Mouse (Mus musculus) stomach, embryonic 14.5 days (tissue): Measurements from ENCODE around the gene Alkbh6. TPM values are rescaled to one million over a fixed set of nuclear protein-coding genes. Genes with fewer than 3 reads are reported as not detected.
A peak's percentile ranks its signal among the peaks of the same experiment; 100 is the strongest.

Experiments used
- ATAC-seq: fragments of 200-750 bp; cut with Nextera tagmentation; 2 replicates; pipeline ENCODE4 v1.8.0; 2017; ENCODE audit warnings: low read depth, moderate TSS enrichment; ENCODE audit not compliant: insufficient number of reproducible peaks, insufficient read depth, low FRiP score
- H3K27ac ChIP-seq: fragments of 300-500 bp; sonication (generic); 2 replicates; pipeline ENCODE4 v1.5.1; 2014; ENCODE audit warnings: mild to moderate bottlenecking, low read length, moderate library complexity, mixed read lengths
- H3K27me3 ChIP-seq: fragments of 300-500 bp; sonication (generic); 2 replicates; pipeline ENCODE4 v1.6.1; 2014; ENCODE audit warnings: low read length, control low read depth, mixed read lengths; ENCODE audit not compliant: control insufficient read depth, insufficient read depth
- H3K36me3 ChIP-seq: fragments of 300-500 bp; sonication (generic); 2 replicates; pipeline ENCODE4 v1.6.1; 2014; ENCODE audit warnings: mild to moderate bottlenecking, control low read depth, low read length, moderate library complexity, mixed read lengths; ENCODE audit not compliant: control insufficient read depth, insufficient read depth
- H3K4me1 ChIP-seq: fragments of 300-500 bp; sonication (generic); 2 replicates; pipeline ENCODE4 v1.6.1; 2014; ENCODE audit warnings: low read length, control low read depth, mixed read lengths; ENCODE audit not compliant: control insufficient read depth, insufficient read depth
- H3K4me2 ChIP-seq: fragments of 300-500 bp; sonication (generic); replicated peaks from 2 replicates; pipeline ENCODE4 v1.6.1; 2014; ENCODE audit warnings: low read depth, low read length, control low read depth
- H3K4me3 ChIP-seq: fragments of 300-500 bp; sonication (generic); 2 replicates; pipeline ENCODE4 v1.5.1; 2014; ENCODE audit warnings: low read depth, low read length, control low read depth
- H3K9ac ChIP-seq: fragments of 300-500 bp; sonication (generic); replicated peaks from 2 replicates; pipeline ENCODE4 v1.6.1; 2014; ENCODE audit warnings: low read depth, mild to moderate bottlenecking, control low read depth, low read length, moderate library complexity, mixed read lengths
- H3K9me3 ChIP-seq: fragments of 300-500 bp; sonication (generic); 2 replicates; pipeline ENCODE4 v1.6.1; 2016; ENCODE audit warnings: low read depth, low read length, control low read depth; ENCODE audit not compliant: control insufficient read depth
- WGBS: fragments of 180-500 bp; shearing (Covaris S2); extraction: QIAGEN DNeasy Blood & Tissue Kit; methylation state at CpG from one replicate; pipeline ENCODE4 v1.1.7; 2014; 5-methylcytosine and 5-hydroxymethylcytosine counted together
- polyA plus RNA-seq: library from polyadenylated mRNA; unstranded; fragments of >200 nt; fragmentation: Nextera tagmentation; extraction: Ambion mirVana; gene quantifications from 2 replicates; pipeline ENCODE4 v1.2.1, GENCODE M21; 2014

Alkbh6 gene
- polyA plus RNA-seq, 1 experiment from 2014 or later, result 70.1 TPM

DNA sequence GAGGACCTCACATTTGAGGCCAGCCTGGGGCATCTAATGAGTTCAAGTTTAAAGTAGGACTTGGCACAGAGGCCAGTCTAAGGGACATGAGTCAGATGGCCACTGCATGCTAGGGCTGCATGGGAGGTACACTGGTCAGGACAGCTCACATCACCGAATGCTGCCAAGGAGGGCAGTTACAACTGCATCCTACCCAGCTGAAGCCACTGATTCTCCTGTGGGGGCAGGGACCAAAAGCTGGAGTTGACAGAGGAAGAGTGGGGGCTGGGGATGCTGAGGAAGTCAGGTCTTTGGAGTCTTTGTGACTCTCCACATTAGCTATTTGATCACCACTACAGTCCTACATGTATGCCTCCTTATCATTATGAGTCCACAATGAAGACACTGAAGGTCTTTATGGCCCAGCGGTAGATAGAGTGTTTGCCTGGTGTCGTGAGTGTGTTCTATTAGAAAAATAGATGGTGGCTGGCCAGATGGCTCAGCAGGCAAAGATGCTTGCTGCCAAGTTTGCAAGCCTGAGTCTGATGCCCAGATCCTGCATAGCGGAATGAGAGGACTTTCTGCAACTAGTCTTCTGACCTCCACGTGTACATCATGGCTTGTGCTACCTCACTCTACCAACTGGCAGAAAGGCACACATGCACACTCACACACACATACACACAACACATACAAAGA lies 31.1 kb downstream of the Alkbh6 start:
- H3K27me3 ChIP-seq, result peaks cover 1% of the 10 kb centered on the region; the same call in 1 of the 2 replicates
- H3K4me1 ChIP-seq, result no peaks in the 10 kb centered on the region
- H3K4me2 ChIP-seq, result no peak overlapping the region
- no peak overlapping the region for H3K9ac ChIP-seq
- 73% methylated on average over 5 of the region's 5 CpGs for WGBS
- H3K36me3 ChIP-seq, result no peaks in the 10 kb centered on the region
- H3K4me3 ChIP-seq, result no peak overlapping the region
- no peaks in the 10 kb centered on the region for H3K9me3 ChIP-seq
- ATAC-seq, result peak; percentile 28; the same call in 1 of the 2 replicates
- no peak overlapping the region for H3K27ac ChIP-seq

DNA sequence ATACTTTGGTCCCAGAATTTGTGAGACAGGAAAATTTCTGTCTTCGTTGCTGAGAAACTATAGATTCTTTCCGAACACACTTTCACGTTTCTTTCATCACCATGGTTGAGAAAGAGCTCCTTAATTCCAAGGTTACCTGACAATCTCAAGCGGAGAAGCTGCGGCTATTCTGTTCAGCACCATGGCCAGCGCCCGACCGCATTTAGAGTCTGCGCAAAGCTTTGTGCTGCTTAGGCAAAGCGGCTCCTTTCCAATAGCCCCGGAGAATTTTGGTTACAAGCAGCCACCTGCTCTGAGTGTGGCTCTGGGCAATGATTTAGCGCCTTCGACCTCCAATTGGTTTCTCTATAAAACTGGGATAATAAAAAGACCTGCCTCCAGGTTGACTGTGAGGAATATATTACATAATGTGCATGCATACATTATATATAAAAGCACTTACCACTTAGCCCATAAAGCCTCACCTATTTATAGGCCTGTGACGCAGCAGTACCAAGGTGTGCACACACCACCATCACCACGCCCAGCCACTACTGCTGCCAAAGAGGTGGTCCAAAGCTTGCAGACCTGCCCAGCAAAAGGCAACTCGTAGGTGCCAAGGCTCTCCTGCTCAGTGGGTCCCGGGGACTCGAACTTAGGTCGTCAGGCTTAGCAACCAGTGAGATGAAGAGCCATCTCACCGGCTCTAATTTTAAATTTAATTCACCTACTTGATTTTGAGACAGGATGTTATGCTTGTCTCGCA lies 38.3 kb downstream of the Alkbh6 start:
- Histone ChIP-seq H3K27ac (no peak overlapping the region), H3K4me3 (no peak overlapping the region), H3K9me3 (no peaks in the 10 kb centered on the region), H3K4me2 (no peak overlapping the region), H3K9ac (no peak overlapping the region), H3K4me1 (no peaks in the 10 kb centered on the region), H3K27me3 (0 out of 2 replicates have a peak, but pooled peaks cover 5% of the 10 kb centered on the region), H3K36me3 (no peaks in the 10 kb centered on the region)
- ATAC-seq, result no peak
- WGBS, result 25% methylated on average over 21 of the region's 21 CpGs

DNA sequence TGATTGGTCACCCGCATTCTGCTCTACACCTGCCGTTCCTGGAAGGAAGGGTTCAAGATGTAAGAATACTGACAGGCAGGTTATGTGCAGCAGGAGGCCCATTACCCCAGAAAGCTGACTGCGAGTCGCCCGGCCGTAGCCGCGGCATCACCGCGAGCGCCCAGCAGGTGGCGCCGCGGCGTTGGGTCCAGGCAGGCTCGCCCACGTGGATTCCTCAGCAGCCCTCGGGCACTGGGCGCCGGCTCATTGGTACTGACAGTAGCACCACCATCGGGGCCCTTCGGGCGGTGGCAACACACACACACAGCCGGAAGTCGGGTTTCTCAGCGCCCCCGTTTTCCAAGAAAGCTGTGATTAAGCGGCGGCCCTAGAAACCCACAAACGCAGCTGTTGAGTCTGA lies 39.3 kb downstream of the Alkbh6 start:
- no peak overlapping the region for H3K4me3 ChIP-seq
- H3K27me3 ChIP-seq, result 0 out of 2 replicates have a peak, but pooled peaks cover 5% of the 10 kb centered on the region
- WGBS, result 2% methylated on average over 30 of the region's 30 CpGs
- ATAC-seq, result no peak
- H3K27ac ChIP-seq, result no peak overlapping the region
- H3K4me1 ChIP-seq, result no peaks in the 10 kb centered on the region
- H3K4me2 ChIP-seq, result no peak overlapping the region
- no peaks in the 10 kb centered on the region for H3K36me3 ChIP-seq
- no peaks in the 10 kb centered on the region for H3K9me3 ChIP-seq
- H3K9ac ChIP-seq, result no peak overlapping the region

DNA sequence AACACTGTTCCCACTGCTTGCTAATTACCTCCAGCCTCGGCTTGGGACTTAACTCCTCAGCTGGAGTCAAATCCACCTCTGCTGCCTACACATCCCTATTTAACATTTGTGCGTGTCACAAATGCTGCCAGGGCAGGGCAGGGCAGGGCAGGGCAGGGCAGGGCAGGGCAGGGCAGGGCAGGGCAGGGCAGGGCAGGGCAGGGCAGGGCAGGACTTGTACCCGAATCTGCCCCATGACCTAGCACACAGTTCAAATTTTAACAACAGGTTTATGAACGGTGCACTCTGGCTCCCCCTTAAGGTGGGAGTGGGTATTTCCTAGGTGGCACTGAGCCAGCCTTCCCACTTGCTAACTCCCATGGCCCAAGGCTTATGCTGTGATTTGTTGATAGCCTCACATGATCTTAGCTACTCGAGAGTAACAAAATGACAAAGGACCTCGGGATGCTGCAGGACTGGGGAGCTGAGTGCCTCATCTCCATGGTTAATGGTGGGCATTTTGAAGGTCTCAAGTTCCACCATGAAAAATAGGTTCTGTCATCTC lies 44.8 kb downstream of the Alkbh6 start:
- no peaks in the 10 kb centered on the region for H3K9me3 ChIP-seq
- H3K4me2 ChIP-seq, result no peak overlapping the region
- H3K4me1 ChIP-seq, result no peaks in the 10 kb centered on the region
- H3K4me3 ChIP-seq, result no peak overlapping the region
- 0 out of 2 replicates have a peak, but pooled peaks cover 3% of the 10 kb centered on the region for H3K27me3 ChIP-seq
- no peak for ATAC-seq
- H3K9ac ChIP-seq, result no peak overlapping the region
- WGBS, result 15% methylated on average over 6 of the region's 6 CpGs
- peaks cover 9% of the 10 kb centered on the region for H3K36me3 ChIP-seq
- no peak overlapping the region for H3K27ac ChIP-seq

DNA sequence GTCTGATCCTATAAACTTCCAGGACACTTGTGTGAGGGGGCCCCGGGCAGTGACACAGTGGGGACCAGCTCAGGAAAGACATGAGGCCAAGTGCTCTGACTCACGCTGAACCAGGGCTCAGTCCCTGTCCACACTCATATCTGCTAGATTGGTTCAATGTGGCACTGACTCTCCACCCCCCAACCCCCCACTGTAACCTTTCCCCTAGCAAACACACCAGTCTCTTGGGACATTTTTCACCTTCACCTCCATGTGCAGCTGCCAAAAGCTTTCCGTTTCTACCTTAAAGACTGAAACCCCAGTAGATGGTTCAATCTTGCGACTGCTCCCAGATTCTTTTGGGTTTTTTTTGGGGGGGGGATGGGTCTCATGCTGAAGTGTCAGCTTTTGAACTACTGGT lies 45.5 kb downstream of the Alkbh6 start:
- no peaks in the 10 kb centered on the region for H3K4me1 ChIP-seq
- WGBS, result 64% methylated on average over 4 of the region's 4 CpGs
- peaks cover 9% of the 10 kb centered on the region for H3K36me3 ChIP-seq
- H3K4me2 ChIP-seq, result no peak overlapping the region
- no peaks in the 10 kb centered on the region for H3K9me3 ChIP-seq
- no peak overlapping the region for H3K27ac ChIP-seq
- ATAC-seq, result no peak
- no peak overlapping the region for H3K9ac ChIP-seq
- H3K4me3 ChIP-seq, result no peak overlapping the region
- H3K27me3 ChIP-seq, result no peaks in the 10 kb centered on the region

DNA sequence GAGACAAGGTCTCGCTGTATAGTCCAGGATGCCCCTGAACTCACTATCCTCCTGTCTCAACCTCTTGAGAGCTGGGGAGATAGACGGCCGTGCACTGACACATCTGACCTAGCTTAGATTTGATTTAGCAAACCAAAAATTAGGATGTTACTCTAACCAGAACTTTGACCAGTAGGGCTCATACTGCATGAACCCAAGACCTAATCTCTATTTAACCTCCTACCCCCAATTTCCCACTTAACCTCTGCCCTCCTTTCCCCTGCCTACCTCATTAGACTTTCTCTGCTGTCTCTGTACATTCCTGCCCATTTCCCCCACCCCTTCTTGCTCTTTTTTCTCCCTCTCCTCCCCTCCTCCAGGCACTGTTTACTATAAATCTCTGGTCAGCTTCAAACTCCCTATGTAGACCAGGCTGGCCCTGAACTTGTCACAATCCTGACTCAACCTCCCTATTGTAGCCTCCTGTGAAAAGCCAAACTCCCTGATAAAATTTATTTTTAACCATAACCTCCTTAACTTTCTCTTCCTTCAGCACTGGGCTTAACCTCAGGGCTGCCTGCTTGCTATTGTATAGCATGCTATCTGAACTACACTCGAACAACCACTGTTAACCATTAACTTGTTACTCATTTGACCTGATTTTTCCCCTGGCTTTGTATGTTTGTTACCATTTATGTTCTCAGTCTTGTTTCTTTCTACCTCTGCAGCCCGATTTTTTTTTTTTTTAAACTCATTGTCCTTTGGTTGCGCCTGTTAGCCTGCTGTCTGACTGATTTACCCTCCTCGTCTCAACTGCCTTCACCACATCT lies 50.1 kb downstream of the Alkbh6 start:
- H3K9me3 ChIP-seq, result no peaks in the 10 kb centered on the region
- H3K27ac ChIP-seq, result peak overlapping the region; percentile 86
- H3K27me3 ChIP-seq, result no peaks in the 10 kb centered on the region
- 57% methylated on average over 7 of the region's 7 CpGs for WGBS
- peaks cover 17% of the 10 kb centered on the region for H3K36me3 ChIP-seq
- H3K4me3 ChIP-seq, result peak overlapping the region; percentile 21; the same call in 1 of the 2 replicates
- 0 out of 2 replicates have a peak, but pooled peaks have one; percentile 35 for ATAC-seq
- peak overlapping the region; percentile 40 for H3K4me2 ChIP-seq
- no peak overlapping the region; the same call in 1 of the 2 replicates for H3K9ac ChIP-seq
- peaks cover 19% of the 10 kb centered on the region; the same call in 1 of the 2 replicates for H3K4me1 ChIP-seq

DNA sequence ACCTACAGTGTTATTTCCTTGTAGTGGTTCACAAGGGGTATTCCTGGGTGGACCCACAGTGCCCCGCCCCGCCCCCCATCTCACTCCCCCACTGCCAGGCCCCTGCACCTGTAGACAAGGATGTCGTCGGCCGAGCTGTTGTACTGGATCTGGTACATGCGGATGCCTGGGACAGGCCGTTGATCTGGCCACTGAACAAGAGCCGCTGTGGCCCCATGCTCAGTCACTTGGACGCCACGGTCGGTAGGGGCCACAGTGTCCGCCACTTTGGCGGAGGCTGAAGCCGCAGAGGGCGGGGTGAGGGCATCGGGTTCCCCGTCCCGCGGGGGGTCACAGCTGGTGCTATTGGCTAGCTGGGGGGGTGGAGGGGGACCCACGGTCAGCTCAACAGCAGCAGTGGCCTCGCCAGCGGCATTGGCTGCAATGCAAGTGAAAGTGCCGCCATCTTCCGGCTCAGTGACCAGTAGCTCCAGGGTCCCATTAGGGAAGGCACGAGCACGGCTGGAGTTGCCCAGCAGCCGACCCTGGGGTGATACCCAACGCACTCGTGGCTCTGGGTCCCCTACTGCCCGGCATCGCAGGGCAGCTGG lies 50.9 kb downstream of the Alkbh6 start:
- peak overlapping the region; percentile 21; the same call in 1 of the 2 replicates for H3K4me3 ChIP-seq
- H3K4me2 ChIP-seq, result peak overlapping the region; percentile 40
- H3K9ac ChIP-seq, result 0 out of 2 replicates have a peak overlapping the region, but pooled peaks have one; percentile 18

More for the DNA sequence above, 50.9 kb downstream of the Alkbh6 start:
- WGBS, result 67% methylated on average over 31 of the region's 31 CpGs
- Histone ChIP-seq H3K4me1 (peaks cover 19% of the 10 kb centered on the region; the same call in 1 of the 2 replicates), H3K9me3 (no peaks in the 10 kb centered on the region), H3K27me3 (no peaks in the 10 kb centered on the region), H3K27ac (peak overlapping the region; percentile 86), H3K36me3 (peaks cover 17% of the 10 kb centered on the region)
- ATAC-seq, result peak; percentile 24; the same call in 1 of the 2 replicates
